Mouse (Mus musculus): ENCODE measurements around the gene Zfp683. TPM values are rescaled to one million over a fixed set of nuclear protein-coding genes. Genes with fewer than 3 reads are reported as not detected.

The Zfp683 gene
- polyA plus RNA-seq, 1 experiment from 2014 or later = not detected

- H3K9me3 ChIP-seq = no peaks in the 10 kb centered on the region
- no peak overlapping the region for H3K4me2 ChIP-seq (replicated peaks)
- ATAC-seq = no peak
- 1% methylated on average over 5 of the region's 10 CpGs for WGBS
- no peak overlapping the region for H3K27ac ChIP-seq
- H3K4me3 ChIP-seq (replicated peaks) = no peak overlapping the region
- peaks cover 21% of the 10 kb centered on the region for H3K4me1 ChIP-seq (replicated peaks)
- H3K9ac ChIP-seq = no peak overlapping the region
- H3K27me3 ChIP-seq (replicated peaks) = peaks cover 42% of the 10 kb centered on the region
- no peaks in the 10 kb centered on the region for H3K36me3 ChIP-seq
Measured at GRCm38 (mm10) chr4:134019210-134019609, 34.4 kb upstream of the Zfp683 start.

DNA sequence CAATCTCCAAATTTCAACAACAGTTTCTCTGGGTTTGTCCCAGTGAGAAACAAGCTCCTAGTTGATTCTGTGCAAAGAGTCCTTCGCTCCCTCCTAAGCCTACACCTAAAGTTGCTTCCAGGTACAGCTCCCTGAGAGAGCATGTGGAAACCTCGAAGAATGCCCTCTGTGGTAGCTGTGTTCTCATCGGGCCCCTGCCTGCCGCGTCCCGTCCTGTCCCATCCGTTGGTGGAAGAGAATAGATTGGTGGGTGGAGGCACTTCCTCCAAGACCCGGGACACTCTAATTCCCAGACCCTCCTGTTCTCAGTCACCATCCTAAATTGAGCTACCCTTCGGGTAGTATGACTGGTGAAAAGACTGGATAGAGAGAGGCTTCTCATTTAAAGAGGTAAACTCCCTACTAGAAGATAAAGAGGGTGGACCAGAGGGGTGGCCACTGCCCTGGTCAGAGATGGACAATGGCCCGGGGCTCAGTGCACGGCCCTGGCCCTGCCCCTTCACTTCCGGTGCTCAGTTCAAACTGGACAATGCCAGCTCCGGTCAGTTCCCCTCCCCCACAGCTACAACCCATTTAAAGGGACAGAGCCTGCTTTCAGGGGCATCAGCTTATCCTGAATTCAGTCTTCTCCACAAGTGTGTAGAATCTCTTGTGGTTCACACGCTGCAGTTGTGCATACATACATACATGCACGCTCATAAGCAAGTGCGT is 33.8 kb upstream of the Zfp683 start:
- H3K4me1 ChIP-seq (replicated peaks) = peaks cover 21% of the 10 kb centered on the region
- peaks cover 42% of the 10 kb centered on the region for H3K27me3 ChIP-seq (replicated peaks)
- 3% methylated on average over 16 of the region's 16 CpGs for WGBS
- no peaks in the 10 kb centered on the region for H3K9me3 ChIP-seq
- no peak overlapping the region for H3K9ac ChIP-seq
- no peak overlapping the region for H3K4me3 ChIP-seq (replicated peaks)
- H3K36me3 ChIP-seq = no peaks in the 10 kb centered on the region
- no peak for ATAC-seq
- H3K4me2 ChIP-seq (replicated peaks) = no peak overlapping the region
- no peak overlapping the region for H3K27ac ChIP-seq

GRCm38 (mm10) chr4:134020621-134021020 is 33.0 kb upstream of the Zfp683 start:
- H3K9me3 ChIP-seq = no peaks in the 10 kb centered on the region
- no peak overlapping the region for H3K27ac ChIP-seq
- ATAC-seq = no peak
- peaks cover 21% of the 10 kb centered on the region for H3K4me1 ChIP-seq (replicated peaks)
- H3K4me2 ChIP-seq (replicated peaks) = no peak overlapping the region
- no peaks in the 10 kb centered on the region for H3K36me3 ChIP-seq
- H3K4me3 ChIP-seq (replicated peaks) = no peak overlapping the region
- 5% methylated on average over 11 of the region's 11 CpGs for WGBS
- H3K9ac ChIP-seq = no peak overlapping the region
- H3K27me3 ChIP-seq (replicated peaks) = peaks cover 42% of the 10 kb centered on the region

DNA sequence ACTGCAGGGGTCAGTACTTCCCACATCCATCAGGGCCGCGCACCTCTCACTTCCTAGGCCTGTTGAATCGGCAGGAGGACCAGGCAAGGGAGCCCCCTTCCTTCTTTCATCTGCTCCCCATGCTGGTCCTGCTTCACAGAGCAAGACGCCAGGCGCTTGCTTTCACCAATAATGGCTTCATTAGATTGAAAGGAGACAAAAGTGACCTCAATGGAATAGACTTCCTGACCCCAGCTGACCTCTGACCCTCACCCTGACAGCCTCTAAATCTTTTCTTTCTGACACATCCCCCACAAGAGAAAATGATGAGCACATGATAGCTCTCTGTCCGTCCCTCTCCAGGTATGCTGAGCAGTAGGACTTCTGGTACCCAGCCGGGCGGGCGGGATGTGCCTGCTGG is 27.8 kb upstream of the Zfp683 start:
- 57% methylated on average over 9 of the region's 9 CpGs for WGBS

DNA sequence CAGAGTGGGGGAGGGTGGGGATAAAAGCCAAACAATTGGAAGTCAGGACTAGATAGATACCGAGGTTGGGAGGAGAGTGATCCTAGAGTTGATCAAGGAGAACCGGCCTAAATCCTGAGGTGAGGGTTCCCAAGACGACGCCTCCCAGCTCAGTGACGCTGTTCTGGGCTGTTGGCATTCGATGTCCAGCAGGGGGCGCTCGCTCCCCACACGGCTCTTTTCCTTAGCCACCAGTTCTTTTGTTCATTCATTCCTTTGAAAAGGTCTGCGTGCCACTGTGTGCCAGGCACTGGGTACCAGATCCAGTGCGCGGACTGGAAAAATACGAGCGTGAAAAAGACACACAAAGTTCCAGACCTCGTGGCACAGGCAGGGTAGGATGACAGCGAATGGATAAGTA is 17.7 kb upstream of the Zfp683 start:
- H3K9ac ChIP-seq = no peak overlapping the region
- H3K27ac ChIP-seq = no peak overlapping the region
- no peaks in the 10 kb centered on the region for H3K9me3 ChIP-seq
- H3K27me3 ChIP-seq (replicated peaks) = no peaks in the 10 kb centered on the region
- no peaks in the 10 kb centered on the region for H3K4me1 ChIP-seq (replicated peaks)
- WGBS = 5% methylated on average over 16 of the region's 16 CpGs
- H3K4me2 ChIP-seq (replicated peaks) = no peak overlapping the region
- no peak overlapping the region for H3K4me3 ChIP-seq (replicated peaks)
- no peaks in the 10 kb centered on the region for H3K36me3 ChIP-seq
- peak; percentile 43; the same call in 1 of the 2 replicates for ATAC-seq

More for the DNA sequence above, 27.8 kb upstream of the Zfp683 start:
- Histone ChIP-seq H3K9ac (no peak overlapping the region), H3K27ac (no peak overlapping the region), H3K4me2 (replicated peaks) (no peak overlapping the region), H3K4me3 (replicated peaks) (no peak overlapping the region), H3K4me1 (replicated peaks) (no peaks in the 10 kb centered on the region), H3K9me3 (no peaks in the 10 kb centered on the region), H3K36me3 (no peaks in the 10 kb centered on the region), H3K27me3 (replicated peaks) (no peaks in the 10 kb centered on the region)
- no peak for ATAC-seq

GRCm38 (mm10) chr4:134041317-134042123 is 12.1 kb upstream of the Zfp683 start:
- Histone ChIP-seq H3K4me3 (replicated peaks) (no peak overlapping the region), H3K9me3 (no peaks in the 10 kb centered on the region), H3K27me3 (replicated peaks) (no peaks in the 10 kb centered on the region), H3K4me1 (replicated peaks) (0 out of 2 replicates have a peak, but pooled peaks cover 5% of the 10 kb centered on the region), H3K27ac (0 out of 2 replicates have a peak overlapping the region, but pooled peaks have one; percentile 22), H3K36me3 (no peaks in the 10 kb centered on the region), H3K9ac (no peak overlapping the region), H3K4me2 (replicated peaks) (no peak overlapping the region)
- ATAC-seq = peak; percentile 56; the same call in 1 of the 2 replicates
- 48% methylated on average over 9 of the region's 9 CpGs for WGBS

DNA sequence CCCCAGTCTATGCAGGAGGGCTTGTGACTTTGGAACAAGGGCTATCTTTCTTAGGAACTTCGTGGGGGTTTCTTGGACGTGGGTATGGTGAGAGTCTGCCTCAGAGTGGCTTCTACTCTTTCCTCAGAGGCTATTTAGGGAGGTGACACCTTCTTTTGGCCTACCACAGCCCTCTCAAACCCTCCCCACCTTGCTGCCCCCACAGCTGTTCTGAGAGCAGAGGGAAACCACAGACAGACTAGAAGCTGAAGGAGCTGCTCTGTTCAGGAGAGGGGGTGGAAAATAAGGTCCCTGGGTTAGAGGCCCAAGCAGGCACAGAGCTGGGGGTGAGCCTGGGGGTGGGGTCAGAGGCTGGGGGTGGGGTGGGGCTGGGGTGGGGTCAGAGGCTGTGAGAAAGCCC is 10.6 kb upstream of the Zfp683 start:
- 42% methylated on average over 2 of the region's 2 CpGs for WGBS
- Histone ChIP-seq H3K4me3 (replicated peaks) (no peak overlapping the region), H3K9me3 (no peaks in the 10 kb centered on the region), H3K27me3 (replicated peaks) (no peaks in the 10 kb centered on the region), H3K36me3 (no peaks in the 10 kb centered on the region), H3K27ac (no peak overlapping the region), H3K4me1 (replicated peaks) (0 out of 2 replicates have a peak, but pooled peaks cover 5% of the 10 kb centered on the region), H3K9ac (no peak overlapping the region), H3K4me2 (replicated peaks) (no peak overlapping the region)
- no peak for ATAC-seq

DNA sequence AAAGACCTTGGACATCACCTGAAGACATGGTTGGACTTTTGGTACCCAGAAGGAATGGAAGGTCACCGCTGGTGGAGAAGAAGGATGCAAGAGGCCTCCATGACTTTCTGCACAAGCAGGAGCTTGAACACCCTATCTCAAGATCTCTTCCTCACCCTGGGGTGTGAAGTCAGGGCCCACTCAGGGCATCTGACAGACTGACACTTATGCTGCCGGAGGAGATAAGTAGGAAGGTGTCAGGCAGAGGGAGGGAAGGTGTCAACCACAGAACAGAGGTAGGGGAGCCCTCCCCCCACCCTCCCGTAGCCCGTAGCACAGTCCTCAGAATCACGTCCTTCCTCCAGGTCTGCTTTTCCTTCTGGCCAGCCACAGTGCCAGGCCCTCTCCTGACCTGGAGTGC is 6.0 kb upstream of the Zfp683 start:
- no peaks in the 10 kb centered on the region for H3K36me3 ChIP-seq
- H3K27me3 ChIP-seq (replicated peaks) = no peaks in the 10 kb centered on the region
- no peak overlapping the region for H3K9ac ChIP-seq
- no peak overlapping the region for H3K27ac ChIP-seq
- no peaks in the 10 kb centered on the region for H3K9me3 ChIP-seq
- no peak for ATAC-seq
- no peak overlapping the region for H3K4me3 ChIP-seq (replicated peaks)
- 65% methylated on average over 5 of the region's 5 CpGs for WGBS
- H3K4me1 ChIP-seq (replicated peaks) = 0 out of 2 replicates have a peak, but pooled peaks cover 3% of the 10 kb centered on the region
- no peak overlapping the region for H3K4me2 ChIP-seq (replicated peaks)

DNA sequence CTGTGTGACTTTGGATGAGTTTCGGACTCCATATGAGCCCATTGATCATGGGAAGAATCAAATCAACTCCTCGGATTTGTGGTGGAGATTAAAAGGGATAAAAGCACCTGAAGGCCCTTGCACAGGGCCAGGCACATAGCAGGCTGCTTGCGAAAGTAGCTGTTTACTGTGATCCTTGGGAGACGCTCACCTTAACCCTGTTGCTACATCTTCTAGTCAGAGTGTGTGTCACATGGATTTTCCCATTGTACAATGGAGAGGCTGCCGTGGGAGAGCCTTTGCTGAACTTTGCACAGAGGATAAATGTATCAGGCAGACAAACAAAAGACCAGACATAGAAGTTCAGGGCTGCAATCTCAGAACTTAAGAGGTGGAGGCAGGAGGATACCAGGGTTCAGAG is 1.7 kb upstream of the Zfp683 start:
- no peak overlapping the region for H3K4me3 ChIP-seq (replicated peaks)
- no peak overlapping the region for H3K4me2 ChIP-seq (replicated peaks)
- WGBS = 80% methylated on average over 5 of the region's 5 CpGs
- ATAC-seq = no peak
- no peaks in the 10 kb centered on the region; the same call in 1 of the 2 replicates for H3K27me3 ChIP-seq (replicated peaks)
- H3K4me1 ChIP-seq (replicated peaks) = 0 out of 2 replicates have a peak, but pooled peaks cover 6% of the 10 kb centered on the region
- H3K9me3 ChIP-seq = no peaks in the 10 kb centered on the region
- no peaks in the 10 kb centered on the region for H3K36me3 ChIP-seq
- no peak overlapping the region for H3K9ac ChIP-seq
- H3K27ac ChIP-seq = no peak overlapping the region

DNA sequence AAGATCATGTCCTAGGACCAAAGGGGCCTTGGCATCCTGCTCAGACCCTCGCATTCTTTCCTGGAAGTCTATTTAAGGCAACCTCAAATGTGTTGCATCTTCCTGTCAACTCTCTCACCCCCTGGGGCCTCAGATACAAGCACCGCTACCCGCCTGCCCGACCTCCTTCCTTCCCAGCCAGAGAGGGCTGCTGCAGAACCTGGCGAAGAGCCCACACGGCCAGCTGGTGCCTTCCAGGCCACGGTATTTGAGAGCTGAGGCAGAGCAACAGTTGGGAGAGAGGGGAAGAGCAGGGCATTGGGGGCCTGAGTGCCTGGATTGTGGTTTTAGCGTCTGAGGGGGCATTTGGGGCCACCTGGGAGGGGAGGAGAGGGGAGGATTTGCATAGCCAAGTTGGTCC is 1.1 kb upstream of the Zfp683 start:
- no peak for ATAC-seq
- no peak overlapping the region for H3K27ac ChIP-seq
- no peaks in the 10 kb centered on the region for H3K36me3 ChIP-seq
- H3K9ac ChIP-seq = no peak overlapping the region
- 0 out of 2 replicates have a peak, but pooled peaks cover 6% of the 10 kb centered on the region for H3K4me1 ChIP-seq (replicated peaks)
- H3K27me3 ChIP-seq (replicated peaks) = no peaks in the 10 kb centered on the region; the same call in 1 of the 2 replicates
- no peak overlapping the region for H3K4me2 ChIP-seq (replicated peaks)
- no peaks in the 10 kb centered on the region for H3K9me3 ChIP-seq
- 38% methylated on average over 8 of the region's 8 CpGs for WGBS
- no peak overlapping the region for H3K4me3 ChIP-seq (replicated peaks)

DNA sequence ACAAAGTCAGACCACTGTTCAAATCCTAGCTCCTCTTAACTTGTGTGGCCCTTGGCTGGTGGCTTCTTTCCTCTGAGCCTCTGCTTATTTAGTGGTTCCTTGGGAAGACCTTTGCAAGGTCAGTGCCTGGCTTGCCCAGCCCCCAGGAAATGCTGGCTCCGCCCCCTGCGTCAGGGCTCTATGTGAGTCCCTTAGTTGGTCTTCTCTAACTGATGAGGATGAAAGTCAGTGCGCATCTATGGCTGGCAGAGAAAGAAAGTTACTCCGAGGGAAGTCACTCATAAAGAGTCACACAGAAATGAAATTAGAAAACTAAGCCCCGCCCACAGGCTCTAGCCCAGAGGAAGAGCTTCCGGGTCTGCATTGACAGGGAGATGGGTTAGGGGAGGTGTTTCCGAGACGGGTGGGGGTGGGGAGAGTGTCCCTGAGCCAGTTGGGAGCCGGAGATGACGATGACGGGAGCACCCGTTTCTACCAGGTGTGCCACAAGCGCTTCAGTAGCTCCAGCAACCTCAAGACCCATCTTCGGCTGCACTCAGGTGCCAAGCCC is 4.6 kb downstream of the Zfp683 start:
- Histone ChIP-seq H3K9ac (no peak overlapping the region; the same call in 1 of the 2 replicates), H3K9me3 (no peaks in the 10 kb centered on the region), H3K27ac (no peak overlapping the region), H3K27me3 (replicated peaks) (no peaks in the 10 kb centered on the region; the same call in 1 of the 2 replicates), H3K4me2 (replicated peaks) (peak overlapping the region; percentile 36), H3K4me1 (replicated peaks) (peaks cover 15% of the 10 kb centered on the region; the same call in 1 of the 2 replicates), H3K36me3 (no peaks in the 10 kb centered on the region), H3K4me3 (replicated peaks) (no peak overlapping the region)
- 19% methylated on average over 14 of the region's 14 CpGs for WGBS
- no peak for ATAC-seq

DNA sequence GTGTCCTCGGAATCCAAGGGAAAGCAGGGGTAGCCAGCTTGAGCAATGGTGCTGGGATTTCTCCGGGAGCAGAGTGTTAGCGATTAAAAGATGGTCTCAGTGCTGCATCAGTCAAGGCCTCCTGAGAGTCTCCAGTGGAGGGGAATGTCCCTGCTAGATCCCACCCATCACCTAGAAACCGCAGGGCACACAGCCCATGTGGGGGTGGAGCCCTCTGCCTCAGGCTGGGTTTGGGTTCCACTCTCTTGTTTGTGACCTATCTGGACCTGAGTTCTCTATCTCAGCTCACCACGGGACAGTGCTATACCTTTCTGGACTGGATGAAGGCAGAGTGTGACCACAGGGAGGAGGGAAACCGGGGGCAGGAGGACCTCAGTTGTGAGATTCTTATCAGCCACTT is 5.3 kb downstream of the Zfp683 start:
- no peak overlapping the region for H3K4me3 ChIP-seq (replicated peaks)
- H3K4me2 ChIP-seq (replicated peaks) = no peak overlapping the region; the same call in 1 of the 2 replicates
- H3K36me3 ChIP-seq = no peaks in the 10 kb centered on the region
- H3K9ac ChIP-seq = no peak overlapping the region
- no peak for ATAC-seq
- H3K27me3 ChIP-seq (replicated peaks) = no peaks in the 10 kb centered on the region; the same call in 1 of the 2 replicates
- no peaks in the 10 kb centered on the region for H3K9me3 ChIP-seq
- H3K4me1 ChIP-seq (replicated peaks) = peaks cover 15% of the 10 kb centered on the region; the same call in 1 of the 2 replicates
- 82% methylated on average over 6 of the region's 6 CpGs for WGBS
- no peak overlapping the region for H3K27ac ChIP-seq
